Mouse (Mus musculus) forebrain, embryonic 10.5 days (tissue): Measurements from ENCODE around the gene Hist1h2bg. TPM values are rescaled to one million over a fixed set of nuclear protein-coding genes. Genes with fewer than 3 reads are reported as not detected.
"Not testable (repeated sequence)": the region's sequence is repeated elsewhere in the genome, so short reads cannot be mapped to it uniquely, and the experiment has no call there.

Source experiments
- DNase-seq: peaks from one replicate; pipeline ENCODE4 v3.0.0-alpha.2; 2017; ENCODE audit warnings: low spot score; ENCODE audit errors: extremely low spot score
- H3K27ac ChIP-seq: fragments of 300-500 bp; sonication (generic); 2 replicates; pipeline ENCODE4 v1.5.1; 2016; ENCODE audit warnings: mild to moderate bottlenecking
- H3K27me3 ChIP-seq: fragments of 300-500 bp; sonication (generic); 2 replicates; pipeline ENCODE4 v1.6.1; 2016; ENCODE audit warnings: mild to moderate bottlenecking; ENCODE audit not compliant: poor library complexity, severe bottlenecking
- H3K36me3 ChIP-seq: fragments of 300-500 bp; sonication (generic); replicated peaks from 2 replicates; pipeline ENCODE4 v1.6.1; 2016; ENCODE audit warnings: mild to moderate bottlenecking, moderate library complexity
- H3K4me1 ChIP-seq: fragments of 300-500 bp; sonication (generic); 2 replicates; pipeline ENCODE4 v1.6.1; 2016
- H3K4me3 ChIP-seq: fragments of 300-500 bp; sonication (generic); 2 replicates; pipeline ENCODE4 v1.5.1; 2016; ENCODE audit warnings: mild to moderate bottlenecking, moderate library complexity
- H3K9me3 ChIP-seq: fragments of 300-500 bp; sonication (generic); 2 replicates; pipeline ENCODE4 v1.6.1; 2016; ENCODE audit warnings: mild to moderate bottlenecking, moderate library complexity
- WGBS: fragments of 180-500 bp; shearing (Covaris S2); methylation state at CpG from one replicate; pipeline ENCODE4 v1.1.7; 2016; 5-methylcytosine and 5-hydroxymethylcytosine counted together
- polyA plus RNA-seq: library from polyadenylated mRNA; unstranded; fragments of >200 nt; fragmentation: Nextera tagmentation; extraction: Ambion mirVana; gene quantifications from 2 replicates; pipeline ENCODE4 v1.2.1, GENCODE M21; 2016

Gene Hist1h2bg
- polyA plus RNA-seq, 1 experiment from 2014 or later: 6.7 TPM

GRCm38 (mm10) chr13:23585442-23586098 is 14.4 kb downstream of the Hist1h2bg start:
- H3K36me3 ChIP-seq, H3K27me3 ChIP-seq, H3K9me3 ChIP-seq: not testable (repeated sequence)
- Histone ChIP-seq H3K4me3 (peak overlapping the region; percentile 55), H3K27ac (peak overlapping the region; percentile 94), H3K4me1 (peaks cover 52% of the 10 kb centered on the region)
- under 1% methylated on average over 30 of the region's 36 CpGs for WGBS
- peak; percentile 80 for DNase-seq

GRCm38 (mm10) chr13:23586099-23586939 is 15.1 kb downstream of the Hist1h2bg start:
- no peaks in the 10 kb centered on the region for H3K27me3 ChIP-seq
- DNase-seq: peak; percentile 46
- 1% methylated on average over 22 of the region's 22 CpGs for WGBS

GRCm38 (mm10) chr13:23586940-23587225 is 15.7 kb downstream of the Hist1h2bg start:
- DNase-seq: no peak
- 7% methylated on average over 1 of the region's 1 CpGs for WGBS
- Histone ChIP-seq H3K9me3 (no peaks in the 10 kb centered on the region), H3K27me3 (no peaks in the 10 kb centered on the region), H3K27ac (peak overlapping the region; percentile 94), H3K36me3 (no peaks in the 10 kb centered on the region), H3K4me3 (peak overlapping the region; percentile 55), H3K4me1 (peaks cover 44% of the 10 kb centered on the region)

More at GRCm38 (mm10) chr13:23586099-23586939, 15.1 kb downstream of the Hist1h2bg start:
- Histone ChIP-seq H3K27ac (peak overlapping the region; percentile 94), H3K4me3 (peak overlapping the region; percentile 55), H3K4me1 (peaks cover 45% of the 10 kb centered on the region), H3K9me3 (no peaks in the 10 kb centered on the region), H3K36me3 (no peaks in the 10 kb centered on the region)

- DNase-seq: no peak
- H3K4me1 ChIP-seq: peaks cover 10% of the 10 kb centered on the region
- no peak overlapping the region for H3K4me3 ChIP-seq
- no peak overlapping the region for H3K27ac ChIP-seq
- 94% methylated on average over 7 of the region's 7 CpGs for WGBS
- no peaks in the 10 kb centered on the region for H3K36me3 ChIP-seq
- H3K27me3 ChIP-seq: no peaks in the 10 kb centered on the region
- H3K9me3 ChIP-seq: no peaks in the 10 kb centered on the region
Measured at GRCm38 (mm10) chr13:23591206-23591605, 20.0 kb downstream of the Hist1h2bg start.

GRCm38 (mm10) chr13:23591886-23592285 is 20.7 kb downstream of the Hist1h2bg start:
- H3K27me3 ChIP-seq, H3K4me1 ChIP-seq, H3K27ac ChIP-seq, H3K36me3 ChIP-seq, DNase-seq, H3K9me3 ChIP-seq, H3K4me3 ChIP-seq: not testable (repeated sequence)
- 94% methylated on average over 7 of the region's 7 CpGs for WGBS

GRCm38 (mm10) chr13:23592614-23593013 is 21.4 kb downstream of the Hist1h2bg start:
- no peaks in the 10 kb centered on the region for H3K36me3 ChIP-seq
- no peaks in the 10 kb centered on the region for H3K4me1 ChIP-seq
- no peaks in the 10 kb centered on the region for H3K27me3 ChIP-seq
- WGBS: 89% methylated on average over 7 of the region's 7 CpGs
- H3K9me3 ChIP-seq: no peaks in the 10 kb centered on the region
- DNase-seq: no peak
- H3K4me3 ChIP-seq: no peak overlapping the region
- H3K27ac ChIP-seq: 0 out of 2 replicates have a peak overlapping the region, but pooled peaks have one; percentile 27

GRCm38 (mm10) chr13:23593051-23593770 is 22.0 kb downstream of the Hist1h2bg start:
- Histone ChIP-seq H3K27ac (peak overlapping the region; percentile 27), H3K27me3 (no peaks in the 10 kb centered on the region), H3K4me3 (no peak overlapping the region), H3K4me1 (no peaks in the 10 kb centered on the region), H3K9me3 (no peaks in the 10 kb centered on the region), H3K36me3 (no peaks in the 10 kb centered on the region)
- DNase-seq: no peak
- 84% methylated on average over 5 of the region's 5 CpGs for WGBS

- Histone ChIP-seq H3K36me3 (no peaks in the 10 kb centered on the region), H3K4me3 (no peak overlapping the region), H3K27me3 (no peaks in the 10 kb centered on the region), H3K4me1 (no peaks in the 10 kb centered on the region), H3K9me3 (no peaks in the 10 kb centered on the region), H3K27ac (no peak overlapping the region)
- DNase-seq: no peak
- WGBS: 80% methylated on average over 2 of the region's 2 CpGs
Measured at GRCm38 (mm10) chr13:23595185-23595584, 24.0 kb downstream of the Hist1h2bg start.

- Histone ChIP-seq H3K4me1 (no peaks in the 10 kb centered on the region), H3K4me3 (no peak overlapping the region), H3K27ac (no peak overlapping the region), H3K9me3 (no peaks in the 10 kb centered on the region), H3K27me3 (no peaks in the 10 kb centered on the region), H3K36me3 (no peaks in the 10 kb centered on the region)
- WGBS: 84% methylated on average over 7 of the region's 7 CpGs
- DNase-seq: no peak
Measured at GRCm38 (mm10) chr13:23595622-23596372, 24.6 kb downstream of the Hist1h2bg start.

- 8% methylated on average over 9 of the region's 9 CpGs for WGBS
- DNase-seq: peak; percentile 71
Measured at GRCm38 (mm10) chr13:23597957-23598356, 26.8 kb downstream of the Hist1h2bg start.

GRCm38 (mm10) chr13:23603182-23603699 is 32.0 kb downstream of the Hist1h2bg start:
- no peaks in the 10 kb centered on the region for H3K9me3 ChIP-seq
- no peak overlapping the region for H3K27ac ChIP-seq
- DNase-seq: no peak
- H3K27me3 ChIP-seq: no peaks in the 10 kb centered on the region
- 85% methylated on average over 7 of the region's 7 CpGs for WGBS
- no peaks in the 10 kb centered on the region for H3K4me1 ChIP-seq
- 0 out of 2 replicates have a peak, but pooled peaks cover 3% of the 10 kb centered on the region for H3K36me3 ChIP-seq
- H3K4me3 ChIP-seq: no peak overlapping the region

More at GRCm38 (mm10) chr13:23597957-23598356, 26.8 kb downstream of the Hist1h2bg start:
- H3K27ac ChIP-seq: no peak overlapping the region
- H3K4me3 ChIP-seq: no peak overlapping the region
- H3K4me1 ChIP-seq: no peaks in the 10 kb centered on the region
- H3K9me3 ChIP-seq: no peaks in the 10 kb centered on the region
- H3K36me3 ChIP-seq: 0 out of 2 replicates have a peak, but pooled peaks cover 3% of the 10 kb centered on the region
- no peaks in the 10 kb centered on the region for H3K27me3 ChIP-seq

- 90% methylated on average over 3 of the region's 3 CpGs for WGBS
- Histone ChIP-seq H3K27me3 (no peaks in the 10 kb centered on the region), H3K36me3 (0 out of 2 replicates have a peak, but pooled peaks cover 3% of the 10 kb centered on the region), H3K4me3 (no peak overlapping the region), H3K27ac (no peak overlapping the region), H3K9me3 (no peaks in the 10 kb centered on the region), H3K4me1 (no peaks in the 10 kb centered on the region)
- DNase-seq: no peak
Measured at GRCm38 (mm10) chr13:23604452-23604851, 33.3 kb downstream of the Hist1h2bg start.
